Mouse (Mus musculus) stomach, embryonic 16.5 days (tissue): Measurements from ENCODE around the gene Pkp4. TPM values are rescaled to one million over a fixed set of nuclear protein-coding genes. Genes with fewer than 3 reads are reported as not detected.

Experiments
- ATAC-seq: fragments of 200-750 bp; cut with Nextera tagmentation; 2 replicates; pipeline ENCODE4 v1.8.0; 2017; ENCODE audit warnings: moderate number of reproducible peaks, moderate TSS enrichment; ENCODE audit not compliant: insufficient read depth, low FRiP score
- H3K27ac ChIP-seq: fragments of 300-500 bp; sonication (generic); 2 replicates; pipeline ENCODE4 v1.5.1; 2014; ENCODE audit warnings: low read length
- H3K27me3 ChIP-seq: fragments of 300-500 bp; sonication (generic); 2 replicates; pipeline ENCODE4 v1.6.1; 2014; ENCODE audit warnings: low read length, control low read depth, mixed read lengths; ENCODE audit not compliant: control insufficient read depth, insufficient read depth
- H3K36me3 ChIP-seq: fragments of 300-500 bp; sonication (generic); 2 replicates; pipeline ENCODE4 v1.6.1; 2014; ENCODE audit warnings: low read length; ENCODE audit not compliant: control insufficient read depth, insufficient read depth
- H3K4me1 ChIP-seq: fragments of 300-500 bp; sonication (generic); 2 replicates; pipeline ENCODE4 v1.6.1; 2014; ENCODE audit warnings: low read length, control low read depth, mixed read lengths; ENCODE audit not compliant: control insufficient read depth, insufficient read depth
- H3K4me2 ChIP-seq: fragments of 300-500 bp; sonication (generic); 2 replicates; pipeline ENCODE4 v1.6.1; 2014; ENCODE audit warnings: low read depth, low read length, mixed read lengths
- H3K4me3 ChIP-seq: fragments of 300-500 bp; sonication (generic); replicated peaks from 2 replicates; pipeline ENCODE4 v1.5.1; 2014; ENCODE audit warnings: mild to moderate bottlenecking, low read length
- H3K9ac ChIP-seq: fragments of 300-500 bp; sonication (generic); 2 replicates; pipeline ENCODE4 v1.6.1; 2014; ENCODE audit warnings: low read length
- H3K9me3 ChIP-seq: fragments of 300-500 bp; sonication (generic); replicated peaks from 2 replicates; pipeline ENCODE4 v1.6.1; 2016; ENCODE audit warnings: low read length, control low read depth; ENCODE audit not compliant: control insufficient read depth
- WGBS: fragments of 180-500 bp; shearing (Covaris S2); extraction: QIAGEN DNeasy Blood & Tissue Kit; methylation state at CpG from one replicate; pipeline ENCODE4 v1.1.7; 2014; 5-methylcytosine and 5-hydroxymethylcytosine counted together
- polyA plus RNA-seq: library from polyadenylated mRNA; unstranded; fragments of >200 nt; fragmentation: Nextera tagmentation; extraction: Ambion mirVana; gene quantifications from 2 replicates; pipeline ENCODE4 v1.2.1, GENCODE M21; 2015

Gene Pkp4
- polyA plus RNA-seq, 1 experiment from 2014 or later = 30.0 TPM

DNA sequence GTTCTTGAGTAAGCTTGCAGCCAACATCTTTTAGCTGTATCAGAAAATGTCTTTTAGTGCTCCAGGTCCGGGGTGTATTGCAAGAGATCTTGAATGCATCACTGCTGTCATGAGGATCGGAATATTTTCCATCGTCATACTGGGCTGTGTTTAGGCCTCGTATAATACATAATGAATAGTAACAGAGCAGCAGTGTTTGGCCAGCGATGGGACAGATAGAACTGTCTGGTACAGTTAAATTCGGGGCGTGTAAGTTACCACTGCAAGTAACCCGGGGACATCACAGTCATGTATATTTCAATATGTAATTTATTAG, 1.6 kb downstream of the Pkp4 start:
- peaks cover 18% of the 10 kb centered on the region for H3K4me1 ChIP-seq
- H3K27me3 ChIP-seq = no peaks in the 10 kb centered on the region
- no peaks in the 10 kb centered on the region for H3K36me3 ChIP-seq
- peak overlapping the region; percentile 95 for H3K4me3 ChIP-seq
- H3K4me2 ChIP-seq = peak overlapping the region; percentile 55
- ATAC-seq = no peak
- peak overlapping the region; percentile 94 for H3K9ac ChIP-seq
- H3K27ac ChIP-seq = no peak overlapping the region
- H3K9me3 ChIP-seq = no peaks in the 10 kb centered on the region
- 19% methylated on average over 8 of the region's 8 CpGs for WGBS

GRCm38 (mm10) chr2:59166976-59167375, 6.3 kb downstream of the Pkp4 start:
- Histone ChIP-seq H3K9ac (no peak overlapping the region), H3K4me3 (no peak overlapping the region), H3K27ac (peak overlapping the region; percentile 79), H3K4me2 (no peak overlapping the region), H3K4me1 (peaks cover 33% of the 10 kb centered on the region), H3K9me3 (no peaks in the 10 kb centered on the region), H3K36me3 (no peaks in the 10 kb centered on the region), H3K27me3 (no peaks in the 10 kb centered on the region)
- WGBS = 69% methylated on average over 4 of the region's 4 CpGs
- no peak for ATAC-seq

DNA sequence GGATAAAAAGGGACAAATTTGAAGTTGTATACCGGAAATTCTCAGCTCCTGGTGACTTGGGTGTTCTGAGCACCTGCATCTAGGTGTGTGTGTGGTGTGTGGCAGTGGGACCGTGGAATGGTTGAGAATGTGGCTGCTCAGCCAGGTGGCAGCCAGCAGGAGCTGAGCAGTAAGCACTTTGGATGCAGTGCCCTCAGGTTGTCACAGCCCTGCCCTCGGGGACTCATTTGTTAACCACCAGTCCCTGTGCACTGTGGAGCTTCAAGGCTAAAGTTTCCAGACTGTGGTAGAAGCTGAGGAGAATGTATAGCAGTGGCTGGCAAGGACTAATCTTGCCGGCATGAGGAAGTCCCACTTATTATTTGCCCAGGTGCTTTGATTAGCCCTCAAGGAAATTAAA, 7.2 kb downstream of the Pkp4 start:
- WGBS = 61% methylated on average over 4 of the region's 4 CpGs
- H3K27ac ChIP-seq = peak overlapping the region; percentile 79
- H3K9me3 ChIP-seq = no peaks in the 10 kb centered on the region
- no peaks in the 10 kb centered on the region for H3K36me3 ChIP-seq
- H3K27me3 ChIP-seq = no peaks in the 10 kb centered on the region
- no peak overlapping the region for H3K9ac ChIP-seq
- peak; percentile 80 for ATAC-seq
- no peak overlapping the region for H3K4me3 ChIP-seq
- no peak overlapping the region for H3K4me2 ChIP-seq
- peaks cover 32% of the 10 kb centered on the region for H3K4me1 ChIP-seq

DNA sequence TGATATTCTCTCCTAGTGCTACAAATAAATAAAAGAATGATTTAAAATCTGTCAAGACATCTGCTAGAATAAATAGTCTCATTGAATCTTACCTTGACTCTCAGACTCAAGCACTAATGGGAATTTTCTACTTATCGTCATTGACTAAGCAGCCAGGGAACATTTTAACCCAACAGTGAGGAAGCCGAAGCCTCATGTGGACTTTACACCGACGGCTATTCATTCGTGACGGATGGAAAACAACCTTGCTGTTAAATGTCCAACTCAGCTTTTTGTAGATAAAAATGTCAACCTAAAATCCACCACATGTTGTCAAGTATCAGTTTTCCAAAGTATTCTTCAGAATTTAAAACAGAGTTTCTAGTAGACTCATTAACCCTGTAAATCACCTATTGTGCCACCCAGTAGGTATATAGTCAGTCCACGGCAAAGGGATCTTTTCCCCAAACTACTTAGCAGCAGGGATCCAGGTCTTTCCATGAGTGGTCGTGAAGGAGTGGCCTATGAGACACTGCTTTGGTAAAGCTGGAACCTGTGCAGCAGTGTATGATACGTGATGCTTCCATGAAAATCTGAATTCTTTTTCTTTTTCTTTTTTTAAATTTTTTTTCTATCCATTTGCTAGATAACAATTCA, 9.0 kb downstream of the Pkp4 start:
- H3K4me3 ChIP-seq = no peak overlapping the region
- 45% methylated on average over 9 of the region's 9 CpGs for WGBS
- H3K9ac ChIP-seq = no peak overlapping the region
- no peaks in the 10 kb centered on the region for H3K9me3 ChIP-seq
- H3K27me3 ChIP-seq = no peaks in the 10 kb centered on the region
- 0 out of 2 replicates have a peak overlapping the region, but pooled peaks have one; percentile 15 for H3K4me2 ChIP-seq
- H3K27ac ChIP-seq = peak overlapping the region; percentile 76
- no peaks in the 10 kb centered on the region for H3K36me3 ChIP-seq
- peaks cover 30% of the 10 kb centered on the region; the same call in 1 of the 2 replicates for H3K4me1 ChIP-seq
- ATAC-seq = no peak

- Histone ChIP-seq H3K4me3 (no peak overlapping the region), H3K4me2 (no peak overlapping the region), H3K27me3 (no peaks in the 10 kb centered on the region), H3K4me1 (peaks cover 30% of the 10 kb centered on the region; the same call in 1 of the 2 replicates), H3K27ac (peak overlapping the region; percentile 76), H3K9ac (no peak overlapping the region), H3K36me3 (no peaks in the 10 kb centered on the region), H3K9me3 (no peaks in the 10 kb centered on the region)
- ATAC-seq = no peak; the same call in 1 of the 2 replicates
- WGBS = 67% methylated on average over 3 of the region's 3 CpGs
Measured at GRCm38 (mm10) chr2:59170208-59170589, 9.5 kb downstream of the Pkp4 start.

- Histone ChIP-seq H3K9me3 (no peaks in the 10 kb centered on the region), H3K9ac (no peak overlapping the region), H3K4me1 (peaks cover 32% of the 10 kb centered on the region; the same call in 1 of the 2 replicates), H3K36me3 (no peaks in the 10 kb centered on the region), H3K4me2 (no peak overlapping the region), H3K27me3 (no peaks in the 10 kb centered on the region), H3K4me3 (no peak overlapping the region), H3K27ac (peak overlapping the region; percentile 68)
- ATAC-seq = no peak
- WGBS = 84% methylated on average over 5 of the region's 5 CpGs
Measured at GRCm38 (mm10) chr2:59170593-59170992, 9.9 kb downstream of the Pkp4 start.

- Histone ChIP-seq H3K9ac (no peak overlapping the region), H3K4me1 (peaks cover 35% of the 10 kb centered on the region; the same call in 1 of the 2 replicates), H3K36me3 (no peaks in the 10 kb centered on the region), H3K4me3 (no peak overlapping the region), H3K4me2 (no peak overlapping the region), H3K27ac (peak overlapping the region; percentile 36), H3K9me3 (no peaks in the 10 kb centered on the region), H3K27me3 (no peaks in the 10 kb centered on the region)
- WGBS = 55% methylated on average over 5 of the region's 5 CpGs
- ATAC-seq = no peak
Measured at GRCm38 (mm10) chr2:59171533-59171932, 10.9 kb downstream of the Pkp4 start.

- ATAC-seq = peak; percentile 85
- Histone ChIP-seq H3K36me3 (no peaks in the 10 kb centered on the region), H3K4me3 (no peak overlapping the region), H3K9me3 (no peaks in the 10 kb centered on the region), H3K27ac (peak overlapping the region; percentile 89), H3K4me1 (peaks cover 49% of the 10 kb centered on the region), H3K4me2 (peak overlapping the region; percentile 36), H3K27me3 (no peaks in the 10 kb centered on the region), H3K9ac (peak overlapping the region; percentile 4; the same call in 1 of the 2 replicates)
- 65% methylated on average over 6 of the region's 6 CpGs for WGBS
Measured at GRCm38 (mm10) chr2:59175926-59176325, 15.3 kb downstream of the Pkp4 start.

GRCm38 (mm10) chr2:59178191-59178590, 17.5 kb downstream of the Pkp4 start:
- H3K27ac ChIP-seq = peak overlapping the region; percentile 66
- WGBS = 77% methylated on average over 8 of the region's 8 CpGs
- peaks cover 33% of the 10 kb centered on the region for H3K4me1 ChIP-seq

More at GRCm38 (mm10) chr2:59178191-59178590, 17.5 kb downstream of the Pkp4 start:
- no peaks in the 10 kb centered on the region for H3K36me3 ChIP-seq
- ATAC-seq = no peak
- no peak overlapping the region for H3K9ac ChIP-seq
- no peaks in the 10 kb centered on the region for H3K27me3 ChIP-seq
- no peaks in the 10 kb centered on the region for H3K9me3 ChIP-seq
- no peak overlapping the region for H3K4me3 ChIP-seq
- no peak overlapping the region; the same call in 1 of the 2 replicates for H3K4me2 ChIP-seq
